Mouse (Mus musculus) olfactory bulb, adult 2 months (tissue): Measurements from ENCODE around the gene Mtmr3.

Source experiments
- CTCF ChIP-seq: fragments of 200-500 bp; IDR thresholded peaks from 2 replicates; pipeline ENCODE4 v1.5.1; 2012; ENCODE audit warnings: low read depth, mild to moderate bottlenecking, low read length, moderate library complexity; ENCODE audit not compliant: insufficient read depth
- POLR2A ChIP-seq: fragments of 200-500 bp; IDR thresholded peaks from 2 replicates; pipeline ENCODE4 v1.6.1; 2012; ENCODE audit warnings: mild to moderate bottlenecking, low read depth, low read length, moderate library complexity; ENCODE audit not compliant: insufficient read depth

DNA sequence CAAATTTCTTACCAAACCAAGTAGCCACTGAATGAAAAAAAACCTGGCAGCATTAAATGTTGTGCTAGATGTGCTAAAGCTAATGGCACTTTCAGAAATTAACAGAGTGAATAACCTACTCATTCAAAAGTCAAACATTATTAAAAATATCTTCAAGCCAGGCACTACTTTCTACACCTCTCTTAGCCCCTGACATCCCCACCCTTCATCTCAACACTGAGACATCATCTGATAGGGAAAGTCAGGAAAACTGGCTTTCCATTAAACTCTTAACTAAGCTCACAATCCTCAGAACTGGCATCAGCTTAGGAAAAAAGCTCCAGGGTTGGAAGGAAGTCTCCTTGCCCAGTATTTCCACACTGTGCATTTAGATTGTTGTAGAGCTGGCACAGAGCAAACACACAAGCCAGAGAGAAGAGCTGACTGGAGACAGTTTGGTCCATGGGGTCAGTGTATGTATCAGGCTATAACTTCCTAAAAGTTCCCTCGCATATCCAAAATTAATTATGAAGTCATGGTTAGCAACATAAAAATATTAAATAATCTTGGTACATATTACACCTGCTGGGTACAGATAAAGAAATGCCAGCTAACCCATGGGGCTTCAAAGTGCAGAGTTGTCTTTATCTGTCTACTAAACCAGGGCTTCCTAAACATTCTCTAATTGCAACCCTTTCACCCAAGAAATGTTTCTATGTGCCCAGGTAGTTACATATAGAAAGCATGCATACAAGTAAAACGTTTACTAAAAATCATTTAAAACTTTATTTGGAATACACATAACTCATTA is 41.2 kb downstream of the Mtmr3 start:
- TF ChIP-seq CTCF = no peak
- TF ChIP-seq POLR2A = no peak
